Mouse (Mus musculus) megakaryocyte, embryonic 14.5 days (primary cell): ENCODE data around the gene Sh3pxd2a.

ENCODE experiments used
- FLI1 ChIP-seq: IDR thresholded peaks from 2 replicates; pipeline ENCODE4 v1.6.1; 2012; ENCODE audit warnings: low read length, inconsistent platforms, mixed read lengths
- GATA1 ChIP-seq: IDR thresholded peaks from 3 replicates; pipeline ENCODE4 v1.6.1; 2012; ENCODE audit warnings: mixed read lengths, low read length, inconsistent platforms, borderline replicate concordance

- TF ChIP-seq GATA1: no peak
- TF ChIP-seq FLI1: no peak
Measured at GRCm38 (mm10) chr19:47224743-47225142, 239.5 kb downstream of the Sh3pxd2a start.
